Mouse (Mus musculus) urinary bladder, postnatal 36 days (tissue): ENCODE results near the gene Zfp989.
"Not testable (repeated sequence)": the region's sequence is repeated elsewhere in the genome, so short reads cannot be mapped to it uniquely, and the experiment has no call there.

ENCODE experiments used
- DNase-seq, 2 experiments: peaks; one replicate each; pipeline ENCODE4 v3.0.0; 2022; ENCODE audit warnings: low spot score in 2 of 2, mixed read lengths in 1 of 2

Zfp989 gene

GRCm38 (mm10) chr4:146971757-146972156, at the start of gene Zfp989:
Gene Zfp989, plus strand, starts transcription at chr4:146971976.
- DNase-seq, result not testable (repeated sequence)

GRCm38 (mm10) chr4:146932311-146933082, 39.3 kb upstream of the Zfp989 start:
- DNase-seq, result no peak

- not testable (repeated sequence) for DNase-seq
Observed at GRCm38 (mm10) chr4:146941691-146942090, 30.1 kb upstream of the Zfp989 start.

- not testable (repeated sequence) for DNase-seq
Observed at GRCm38 (mm10) chr4:146976581-146976980, 4.8 kb downstream of the Zfp989 start.

- DNase-seq, result not testable (repeated sequence)
Observed at GRCm38 (mm10) chr4:147018400-147018799, 46.6 kb downstream of the Zfp989 start.

- not testable (repeated sequence) for DNase-seq
Observed at GRCm38 (mm10) chr4:147021550-147021949, 49.8 kb downstream of the Zfp989 start, which contains the start of gene Rex2. Gene Rex2, plus strand, starts transcription at chr4:147021850.

- not testable (repeated sequence) for DNase-seq
Observed at GRCm38 (mm10) chr4:147026374-147026773, 54.6 kb downstream of the Zfp989 start.

GRCm38 (mm10) chr4:147031308-147032036, 59.7 kb downstream of the Zfp989 start:
- not testable (repeated sequence) for DNase-seq
